Mouse (Mus musculus): Measurements from ENCODE around the gene Acap2. TPM values are rescaled to one million over a fixed set of nuclear protein-coding genes. Genes with fewer than 3 reads are reported as not detected.

Acap2 gene
- total and polyA plus RNA-seq, 3 experiments: 17.2 to 19.1 TPM; not detected in 1

DNA sequence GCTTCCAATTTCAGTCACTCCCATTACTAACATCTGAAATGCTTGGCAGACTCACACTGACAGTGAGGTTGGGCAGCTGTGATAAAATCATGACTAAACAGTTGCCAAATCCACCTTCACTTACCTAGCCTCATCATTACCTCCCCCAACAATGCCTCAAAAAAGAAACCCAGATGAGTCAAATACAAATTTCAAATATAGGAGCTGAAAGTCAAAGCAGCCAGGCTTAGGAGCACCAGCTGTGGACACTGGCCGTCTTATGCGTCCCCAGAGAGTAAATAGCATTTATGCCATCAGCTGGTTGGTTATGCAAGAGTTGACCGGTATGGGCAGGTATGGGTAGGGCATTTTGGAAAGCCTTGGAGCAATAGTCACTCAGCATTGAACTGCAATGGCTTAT is 48.4 kb upstream of the Acap2 start:
- TF ChIP-seq GABPA (IDR thresholded peaks at IDR 0.05; ENCODE audit: low read depth, low read length) (no peak), CHD1 (IDR thresholded peaks at IDR 0.05; ENCODE audit: low read depth, low read length) (no peak), BHLHE40 (IDR thresholded peaks at IDR 0.05; ENCODE audit: borderline replicate concordance, low read depth, low read length) (no peak), MEF2A (IDR thresholded peaks at IDR 0.05; ENCODE audit: extremely low read depth, insufficient replicate concordance, low read depth, low read length, poor library complexity, severe bottlenecking) (no peak), MAZ (IDR thresholded peaks at IDR 0.05; ENCODE audit: low read depth, low read length) (no peak), USF1 (IDR thresholded peaks at IDR 0.05; ENCODE audit: low read depth, low read length) (no peak), RCOR1 (IDR thresholded peaks at IDR 0.05; ENCODE audit: low read depth, low read length) (no peak), SMC3 (IDR thresholded peaks at IDR 0.05; ENCODE audit: low read depth, low read length) (no peak)
- Histone ChIP-seq H3K79me2 (ENCODE audit: control insufficient read depth, insufficient read depth, low read length, poor library complexity) (no peaks in the 10 kb centered on the region), H3K9ac (ENCODE audit: control insufficient read depth, low read depth, low read length, poor library complexity, severe bottlenecking) (no peak overlapping the region), H3K27me3 (ENCODE audit: control insufficient read depth in 1 of 2, insufficient read depth in 2 of 2, low read length in 2 of 2) (no peaks in the 10 kb centered on the region), H3K9me3 (replicated peaks; ENCODE audit: insufficient read depth, low read length) (no peaks in the 10 kb centered on the region), H3K4me1 (ENCODE audit: control insufficient read depth in 1 of 2, insufficient read depth in 2 of 2, low read length in 2 of 2) (peaks cover 0 to 4% of the 10 kb centered on the region in 2 experiments; a peak in 1 of 4 replicates), H3K27ac (ENCODE audit: control insufficient read depth, low read depth, low read length) (no peak overlapping the region), H3K36me3 (ENCODE audit: control insufficient read depth in 1 of 2, insufficient read depth in 2 of 2, low read length in 2 of 2) (peaks cover 0 to 5% of the 10 kb centered on the region in 2 experiments; a peak in 2 of 4 replicates), H3K4me3 (ENCODE audit: control insufficient read depth in 1 of 2, insufficient read depth in 1 of 2, low read depth in 2 of 2, low read length in 2 of 2) (no peak overlapping the region)
- DNase-seq (ENCODE audit: low read depth, low spot score): no peak

DNA sequence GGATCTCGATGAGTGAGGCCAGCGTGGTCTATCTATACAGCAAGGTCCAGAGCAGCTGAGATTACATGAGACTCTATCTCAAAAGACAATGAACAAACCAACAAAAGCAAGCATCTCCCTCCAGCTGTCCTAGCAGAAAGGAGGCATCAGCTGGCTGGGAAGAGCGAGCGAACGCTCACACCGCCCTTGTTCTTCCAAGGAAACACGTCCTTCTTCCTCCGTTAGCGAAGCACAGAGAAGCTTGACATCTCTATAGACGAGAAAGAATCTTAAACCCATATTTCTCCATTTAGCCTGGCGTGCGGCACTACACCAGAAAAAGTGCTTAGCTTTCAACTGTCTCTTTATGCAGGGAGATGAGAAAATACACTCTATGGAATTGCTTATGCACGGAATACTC is 47.7 kb upstream of the Acap2 start:
- Histone ChIP-seq H3K27ac (ENCODE audit: control insufficient read depth, low read depth, low read length) (no peak overlapping the region), H3K9me3 (replicated peaks; ENCODE audit: insufficient read depth, low read length) (no peaks in the 10 kb centered on the region), H3K4me1 (ENCODE audit: control insufficient read depth in 1 of 2, insufficient read depth in 2 of 2, low read length in 2 of 2) (peaks cover 0 to 4% of the 10 kb centered on the region in 2 experiments; a peak in 1 of 4 replicates), H3K36me3 (ENCODE audit: control insufficient read depth in 1 of 2, insufficient read depth in 2 of 2, low read length in 2 of 2) (peaks cover 0 to 5% of the 10 kb centered on the region in 2 experiments; a peak in 2 of 4 replicates), H3K9ac (ENCODE audit: control insufficient read depth, low read depth, low read length, poor library complexity, severe bottlenecking) (no peak overlapping the region), H3K79me2 (ENCODE audit: control insufficient read depth, insufficient read depth, low read length, poor library complexity) (no peaks in the 10 kb centered on the region), H3K27me3 (ENCODE audit: control insufficient read depth in 1 of 2, insufficient read depth in 2 of 2, low read length in 2 of 2) (no peaks in the 10 kb centered on the region), H3K4me3 (ENCODE audit: control insufficient read depth in 1 of 2, insufficient read depth in 1 of 2, low read depth in 2 of 2, low read length in 2 of 2) (no peak overlapping the region)
- DNase-seq (ENCODE audit: low read depth, low spot score): no peak
- TF ChIP-seq CHD1 (IDR thresholded peaks at IDR 0.05; ENCODE audit: low read depth, low read length) (no peak), MAFK (IDR thresholded peaks at IDR 0.05; ENCODE audit: borderline replicate concordance, low read depth, low read length) (no peak)

DNA sequence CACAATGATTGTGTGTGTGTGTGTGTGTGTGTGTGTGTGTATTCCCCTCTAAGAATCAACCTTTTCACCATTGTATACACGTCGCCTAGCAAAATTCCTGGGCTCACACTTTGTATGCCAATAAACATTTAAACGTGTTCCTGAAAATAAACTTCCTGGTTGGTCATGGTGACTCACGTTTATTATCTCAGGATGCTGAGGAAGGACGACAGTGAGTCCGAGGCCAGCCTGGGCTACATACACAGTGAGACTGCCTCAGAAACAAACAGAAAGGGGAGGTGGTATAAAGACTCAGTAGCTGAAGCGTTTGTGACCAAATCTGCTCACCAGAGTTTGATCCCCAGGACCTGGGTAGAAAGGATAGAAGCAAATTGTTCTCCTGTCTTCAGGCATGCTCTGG is 46.4 kb upstream of the Acap2 start:
- Histone ChIP-seq H3K27ac (ENCODE audit: control insufficient read depth, low read depth, low read length) (no peak overlapping the region), H3K79me2 (ENCODE audit: control insufficient read depth, insufficient read depth, low read length, poor library complexity) (no peaks in the 10 kb centered on the region), H3K36me3 (ENCODE audit: control insufficient read depth in 1 of 2, insufficient read depth in 2 of 2, low read length in 2 of 2) (peaks cover 0 to 5% of the 10 kb centered on the region in 2 experiments; a peak in 2 of 4 replicates), H3K4me1 (ENCODE audit: control insufficient read depth in 1 of 2, insufficient read depth in 2 of 2, low read length in 2 of 2) (peaks cover 0 to 4% of the 10 kb centered on the region in 2 experiments; a peak in 1 of 4 replicates), H3K27me3 (ENCODE audit: control insufficient read depth in 1 of 2, insufficient read depth in 2 of 2, low read length in 2 of 2) (no peaks in the 10 kb centered on the region), H3K4me3 (ENCODE audit: control insufficient read depth in 1 of 2, insufficient read depth in 1 of 2, low read depth in 2 of 2, low read length in 2 of 2) (no peak overlapping the region), H3K9me3 (replicated peaks; ENCODE audit: insufficient read depth, low read length) (no peaks in the 10 kb centered on the region), H3K9ac (ENCODE audit: control insufficient read depth, low read depth, low read length, poor library complexity, severe bottlenecking) (no peak overlapping the region)
- TF ChIP-seq ZNF384 (IDR thresholded peaks at IDR 0.05; ENCODE audit: low read depth, low read length) (no peak), MYB (IDR thresholded peaks at IDR 0.05; ENCODE audit: low read depth, low read length) (no peak), MAFK (IDR thresholded peaks at IDR 0.05; ENCODE audit: borderline replicate concordance, low read depth, low read length) (no peak), EP300 (IDR thresholded peaks at IDR 0.05; ENCODE audit: low read depth in 1 of 2, low read length in 2 of 2) (no peak), MAX (IDR thresholded peaks at IDR 0.05; ENCODE audit: low read length) (no peak), E2F4 (IDR thresholded peaks at IDR 0.05; ENCODE audit: borderline replicate concordance, low read depth, low read length) (no peak), POLR2AphosphoS5 (IDR thresholded peaks at IDR 0.05; ENCODE audit: borderline replicate concordance, low read depth, low read length) (no peak), ETS1 (IDR thresholded peaks at IDR 0.05; ENCODE audit: low read depth, low read length) (no peak), USF1 (IDR thresholded peaks at IDR 0.05; ENCODE audit: low read depth, low read length) (no peak), NRF1 (IDR thresholded peaks at IDR 0.05; ENCODE audit: insufficient read depth, low read depth, low read length, poor library complexity, severe bottlenecking) (no peak), TCF12 (IDR thresholded peaks at IDR 0.05; ENCODE audit: low read depth, low read length) (no peak), CHD1 (IDR thresholded peaks at IDR 0.05; ENCODE audit: low read depth, low read length) (no peak), MYC (IDR thresholded peaks at IDR 0.05; ENCODE audit: low read depth, low read length) (no peak)
- DNase-seq (ENCODE audit: low read depth, low spot score): no peak
